Mouse (Mus musculus): ENCODE measurements around the gene Zfp691. TPM values are rescaled to one million over a fixed set of nuclear protein-coding genes. Genes with fewer than 3 reads are reported as not detected.
A peak's percentile ranks its signal among the peaks of the same experiment; 100 is the strongest.

Gene Zfp691
- total and polyA plus RNA-seq, 3 experiments, result 6.7 to 9.9 TPM; not detected in 1

DNA sequence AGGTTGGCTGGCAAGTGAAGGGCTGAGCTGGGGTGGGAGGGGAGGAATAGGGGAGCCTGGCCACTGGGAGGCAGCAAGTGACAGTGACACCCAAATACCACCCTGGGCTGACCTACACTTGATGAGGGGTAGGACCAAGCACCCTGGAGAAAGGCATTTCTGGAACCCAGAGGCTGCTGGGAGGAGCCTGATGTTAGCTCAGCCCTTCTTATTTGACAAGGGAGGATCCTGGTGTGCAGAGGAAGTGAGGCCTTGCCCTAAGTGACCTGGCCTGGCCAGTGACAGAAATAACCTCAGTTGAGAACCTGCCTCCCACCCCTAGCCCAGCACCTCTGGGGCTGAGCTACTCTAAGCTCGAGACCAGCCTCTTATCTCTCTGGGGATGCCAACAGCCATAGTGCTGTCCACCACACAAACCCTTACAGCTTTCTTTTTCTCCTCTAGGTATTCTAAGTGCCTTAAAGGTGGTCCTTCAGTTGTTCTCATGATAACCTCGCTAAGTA, 49.2 kb downstream of the Zfp691 start:
- peaks cover 6 to 21% of the 10 kb centered on the region in 2 experiments for H3K36me3 ChIP-seq (ENCODE audit: control insufficient read depth in 1 of 2, insufficient read depth in 2 of 2, low read length in 2 of 2)
- H3K27ac ChIP-seq (ENCODE audit: control insufficient read depth, low read depth, low read length), result no peak overlapping the region
- no peaks in the 10 kb centered on the region for H3K9me3 ChIP-seq (replicated peaks; ENCODE audit: insufficient read depth, low read length)
- TF ChIP-seq ZC3H11A (IDR thresholded peaks at IDR 0.05; ENCODE audit: low read depth, low read length), result no peak
- TF ChIP-seq GABPA (IDR thresholded peaks at IDR 0.05; ENCODE audit: low read depth, low read length), result no peak
- no peak for TF ChIP-seq MYC (IDR thresholded peaks at IDR 0.05; ENCODE audit: low read depth, low read length)
- no peak for TF ChIP-seq MXI1 (IDR thresholded peaks at IDR 0.05; ENCODE audit: low read depth, low read length)
- TF ChIP-seq MYB (IDR thresholded peaks at IDR 0.05; ENCODE audit: low read depth, low read length), result no peak
- H3K9ac ChIP-seq (ENCODE audit: control insufficient read depth, low read depth, low read length, poor library complexity, severe bottlenecking), result no peak overlapping the region
- no peak overlapping the region for H3K4me3 ChIP-seq (ENCODE audit: control insufficient read depth in 1 of 2, insufficient read depth in 1 of 2, low read depth in 2 of 2, low read length in 2 of 2)
- peaks cover 13 to 36% of the 10 kb centered on the region in 2 experiments for H3K4me1 ChIP-seq (ENCODE audit: control insufficient read depth in 1 of 2, insufficient read depth in 2 of 2, low read length in 2 of 2)
- DNase-seq (ENCODE audit: low read depth, low spot score), result no peak
- H3K27me3 ChIP-seq (ENCODE audit: control insufficient read depth in 1 of 2, insufficient read depth in 2 of 2, low read length in 2 of 2), result no peaks in the 10 kb centered on the region
- no peaks in the 10 kb centered on the region for H3K79me2 ChIP-seq (ENCODE audit: control insufficient read depth, insufficient read depth, low read length, poor library complexity)

DNA sequence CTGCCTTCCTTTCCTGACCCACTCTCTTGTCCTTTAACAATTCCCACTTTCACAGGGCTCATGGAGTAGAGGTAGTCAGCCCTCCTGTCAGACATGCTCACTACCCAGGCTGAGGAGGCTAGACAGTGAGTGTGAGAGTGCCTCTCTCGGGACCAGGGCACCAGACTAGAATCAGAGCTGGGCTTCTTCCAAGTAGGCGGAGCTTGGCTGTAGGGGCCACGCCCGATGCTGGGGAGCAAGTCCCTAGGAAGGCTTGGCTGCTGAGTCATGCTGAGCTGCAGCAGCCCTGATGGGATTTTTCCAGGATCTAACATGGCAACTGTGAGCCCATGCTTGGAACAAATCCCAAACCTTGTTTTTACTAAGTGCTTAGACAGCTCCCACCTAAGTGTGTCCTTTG, 52.7 kb downstream of the Zfp691 start:
- TF ChIP-seq KAT2A (conservative IDR thresholded peaks at IDR 0.05; ENCODE audit: low read depth, low read length) (no peak), RAD21 (IDR thresholded peaks at IDR 0.05; ENCODE audit: low read depth, low read length) (no peak), MAFK (IDR thresholded peaks at IDR 0.05; ENCODE audit: borderline replicate concordance, low read depth, low read length) (peak; percentile 20; the same call in 1 of the 2 replicates), GABPA (IDR thresholded peaks at IDR 0.05; ENCODE audit: low read depth, low read length) (peak; percentile 84), SMC3 (IDR thresholded peaks at IDR 0.05; ENCODE audit: low read depth, low read length) (no peak)
- H3K9ac ChIP-seq (ENCODE audit: control insufficient read depth, low read depth, low read length, poor library complexity, severe bottlenecking), result no peak overlapping the region
- no peaks in the 10 kb centered on the region for H3K79me2 ChIP-seq (ENCODE audit: control insufficient read depth, insufficient read depth, low read length, poor library complexity)
- no peaks in the 10 kb centered on the region for H3K9me3 ChIP-seq (replicated peaks; ENCODE audit: insufficient read depth, low read length)
- H3K27me3 ChIP-seq (ENCODE audit: control insufficient read depth in 1 of 2, insufficient read depth in 2 of 2, low read length in 2 of 2), result no peaks in the 10 kb centered on the region
- peaks cover 8 to 18% of the 10 kb centered on the region in 2 experiments for H3K4me1 ChIP-seq (ENCODE audit: control insufficient read depth in 1 of 2, insufficient read depth in 2 of 2, low read length in 2 of 2)
- no peak overlapping the region for H3K27ac ChIP-seq (ENCODE audit: control insufficient read depth, low read depth, low read length)
- no peak overlapping the region for H3K4me3 ChIP-seq (ENCODE audit: control insufficient read depth in 1 of 2, insufficient read depth in 1 of 2, low read depth in 2 of 2, low read length in 2 of 2)
- DNase-seq (ENCODE audit: low read depth, low spot score), result peak; percentile 80
- H3K36me3 ChIP-seq (ENCODE audit: control insufficient read depth in 1 of 2, insufficient read depth in 2 of 2, low read length in 2 of 2), result peaks cover 2 to 14% of the 10 kb centered on the region in 2 experiments; a peak in 3 of 4 replicates

DNA sequence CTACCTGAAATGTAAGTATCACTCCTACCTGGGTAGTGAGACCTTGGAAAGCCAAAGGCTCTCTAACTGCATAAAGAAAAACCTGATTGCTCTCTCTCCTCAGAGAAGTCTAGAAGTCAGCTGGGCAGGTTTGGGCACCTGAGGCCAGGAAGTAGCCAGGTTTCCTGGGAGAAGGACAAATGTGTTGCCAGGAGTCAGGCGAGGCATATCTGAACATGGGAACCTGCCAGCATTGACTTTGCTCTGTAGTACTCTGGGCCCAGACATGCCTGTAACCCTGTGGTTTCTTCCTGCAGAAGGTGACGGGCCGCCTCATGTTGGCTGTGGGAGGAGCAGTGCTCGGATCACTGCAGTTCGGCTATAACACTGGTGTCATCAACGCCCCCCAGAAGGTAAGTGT, 53.9 kb downstream of the Zfp691 start:
- Histone ChIP-seq H3K27ac (ENCODE audit: control insufficient read depth, low read depth, low read length) (no peak overlapping the region), H3K4me3 (ENCODE audit: control insufficient read depth in 1 of 2, insufficient read depth in 1 of 2, low read depth in 2 of 2, low read length in 2 of 2) (no peak overlapping the region), H3K9ac (ENCODE audit: control insufficient read depth, low read depth, low read length, poor library complexity, severe bottlenecking) (no peak overlapping the region), H3K9me3 (replicated peaks; ENCODE audit: insufficient read depth, low read length) (no peaks in the 10 kb centered on the region), H3K27me3 (ENCODE audit: control insufficient read depth in 1 of 2, insufficient read depth in 2 of 2, low read length in 2 of 2) (no peaks in the 10 kb centered on the region), H3K36me3 (ENCODE audit: control insufficient read depth in 1 of 2, insufficient read depth in 2 of 2, low read length in 2 of 2) (peaks cover 2 to 20% of the 10 kb centered on the region in 2 experiments; a peak in 3 of 4 replicates), H3K79me2 (ENCODE audit: control insufficient read depth, insufficient read depth, low read length, poor library complexity) (no peaks in the 10 kb centered on the region; the same call in 1 of the 2 replicates), H3K4me1 (ENCODE audit: control insufficient read depth in 1 of 2, insufficient read depth in 2 of 2, low read length in 2 of 2) (peaks cover 8 to 16% of the 10 kb centered on the region in 2 experiments)
- TF ChIP-seq MAX (IDR thresholded peaks at IDR 0.05; ENCODE audit: low read length), result no peak
- TF ChIP-seq POLR2AphosphoS2 (IDR thresholded peaks at IDR 0.05; ENCODE audit: low read length), result no peak
- no peak for TF ChIP-seq CTCF (IDR thresholded peaks at IDR 0.05 in 2 of 3, conservative IDR thresholded peaks at IDR 0.05 in 1 of 3; ENCODE audit: control insufficient read depth in 1 of 3, insufficient read depth in 1 of 3, low read depth in 2 of 3, low read length in 3 of 3, poor library complexity in 1 of 3, severe bottlenecking in 1 of 3)
- TF ChIP-seq MXI1 (IDR thresholded peaks at IDR 0.05; ENCODE audit: low read depth, low read length), result no peak
- no peak for TF ChIP-seq MAFK (IDR thresholded peaks at IDR 0.05; ENCODE audit: borderline replicate concordance, low read depth, low read length)
- no peak for TF ChIP-seq ELF1 (IDR thresholded peaks at IDR 0.05; ENCODE audit: low read depth, low read length)
- no peak for TF ChIP-seq POLR2A (IDR thresholded peaks at IDR 0.05; ENCODE audit: control insufficient read depth in 1 of 2, insufficient read depth in 1 of 2, low read depth in 1 of 2, low read length in 2 of 2, poor library complexity in 1 of 2)
- TF ChIP-seq USF2 (IDR thresholded peaks at IDR 0.05; ENCODE audit: borderline replicate concordance in 1 of 2, insufficient read depth in 1 of 2, low read depth in 1 of 2, low read length in 2 of 2), result no peak
- TF ChIP-seq MYB (IDR thresholded peaks at IDR 0.05; ENCODE audit: low read depth, low read length), result no peak
- no peak for TF ChIP-seq BHLHE40 (IDR thresholded peaks at IDR 0.05; ENCODE audit: borderline replicate concordance, low read depth, low read length)
- TF ChIP-seq ZMIZ1 (IDR thresholded peaks at IDR 0.05; ENCODE audit: low read depth, low read length), result no peak
- TF ChIP-seq ZKSCAN1 (IDR thresholded peaks at IDR 0.05; ENCODE audit: low read depth, low read length), result no peak
- TF ChIP-seq ZNF384 (IDR thresholded peaks at IDR 0.05; ENCODE audit: low read depth, low read length), result no peak
- TF ChIP-seq TCF12 (IDR thresholded peaks at IDR 0.05; ENCODE audit: low read depth, low read length), result no peak
- TF ChIP-seq MAZ (IDR thresholded peaks at IDR 0.05; ENCODE audit: low read depth, low read length), result no peak
- no peak for TF ChIP-seq MEF2A (IDR thresholded peaks at IDR 0.05; ENCODE audit: extremely low read depth, insufficient replicate concordance, low read depth, low read length, poor library complexity, severe bottlenecking)
- TF ChIP-seq USF1 (IDR thresholded peaks at IDR 0.05; ENCODE audit: low read depth, low read length), result no peak
- no peak for TF ChIP-seq MYC (IDR thresholded peaks at IDR 0.05; ENCODE audit: low read depth, low read length)
- no peak for TF ChIP-seq E2F4 (IDR thresholded peaks at IDR 0.05; ENCODE audit: borderline replicate concordance, low read depth, low read length)
- TF ChIP-seq SMC3 (IDR thresholded peaks at IDR 0.05; ENCODE audit: low read depth, low read length), result no peak
- no peak for DNase-seq (ENCODE audit: low read depth, low spot score)
